Comparison of ENCODE assay signal across 7 mouse cellular contexts in genomic region chr17:84009194-84009593, GRCm38 (mm10).
DNase-seq lines count a peak whose midpoint lies in the region; ATAC-seq and TF ChIP-seq lines count a peak whose summit lies in the region.

No protein-coding gene starts in this region.

- peak; percentile 74; the same call in 1 of the 2 replicates for ATAC-seq in hindbrain, embryonic 14.5 days (ENCODE audit: low FRiP score)
- ATAC-seq in limb, embryonic 12.5 days (ENCODE audit: insufficient number of reproducible peaks, insufficient read depth, low FRiP score, low TSS enrichment, low read depth): no peak
- ATAC-seq in stomach, embryonic 15.5 days (ENCODE audit: insufficient read depth, low FRiP score, low read depth): peak; percentile 28; the same call in 1 of the 2 replicates

- no peaks in the 10 kb centered on the region for H3K36me3 ChIP-seq in E14TG2a.4 (ENCODE audit: insufficient read depth, low read length)
- no peaks in the 10 kb centered on the region for H3K36me3 ChIP-seq in hindbrain, embryonic 14.5 days (replicated peaks; ENCODE audit: control insufficient read depth, insufficient read depth)
- H3K36me3 ChIP-seq in limb, embryonic 12.5 days: no peaks in the 10 kb centered on the region
- H3K36me3 ChIP-seq in stomach, embryonic 15.5 days: no peaks in the 10 kb centered on the region

- H3K27me3 ChIP-seq in E14TG2a.4 (ENCODE audit: insufficient read depth, low read length): peaks cover 12% of the 10 kb centered on the region
- no peaks in the 10 kb centered on the region for H3K27me3 ChIP-seq in hindbrain, embryonic 14.5 days (ENCODE audit: control insufficient read depth, insufficient read depth, low read length)
- no peaks in the 10 kb centered on the region for H3K27me3 ChIP-seq in limb, embryonic 12.5 days
- no peaks in the 10 kb centered on the region for H3K27me3 ChIP-seq in stomach, embryonic 15.5 days (replicated peaks)

- H3K4me1 ChIP-seq in E14TG2a.4 (replicated peaks; ENCODE audit: low read depth, low read length): peaks cover 97% of the 10 kb centered on the region
- H3K4me1 ChIP-seq in hindbrain, embryonic 14.5 days (replicated peaks; ENCODE audit: control insufficient read depth, insufficient read depth, low read length): no peaks in the 10 kb centered on the region; the same call in 1 of the 2 replicates
- peaks cover 58% of the 10 kb centered on the region for H3K4me1 ChIP-seq in limb, embryonic 12.5 days (replicated peaks)
- H3K4me1 ChIP-seq in stomach, embryonic 15.5 days: 0 out of 2 replicates have a peak, but pooled peaks cover 3% of the 10 kb centered on the region

- WGBS in hindbrain, embryonic 14.5 days: 51% methylated on average over 8 of the region's 8 CpGs
- WGBS in limb, embryonic 12.5 days: 79% methylated on average over 8 of the region's 8 CpGs
- WGBS in stomach, embryonic 15.5 days: 80% methylated on average over 8 of the region's 8 CpGs

- no peaks in the 10 kb centered on the region for H3K9me3 ChIP-seq in E14TG2a.4 (ENCODE audit: low read length)
- no peaks in the 10 kb centered on the region for H3K9me3 ChIP-seq in hindbrain, embryonic 14.5 days (ENCODE audit: control insufficient read depth, low read length)
- no peaks in the 10 kb centered on the region for H3K9me3 ChIP-seq in limb, embryonic 12.5 days
- H3K9me3 ChIP-seq in stomach, embryonic 15.5 days: no peaks in the 10 kb centered on the region

- TF ChIP-seq CTCF in E14TG2a.4 (conservative IDR thresholded peaks at IDR 0.05; ENCODE audit: low read length): no peak
- TF ChIP-seq CTCF in brain, embryonic 14.5 days (IDR thresholded peaks at IDR 0.05; ENCODE audit: borderline replicate concordance, extremely low read depth, insufficient read depth, insufficient read length): no peak

- peak; percentile 81 for DNase-seq in brain, embryonic 14.5 days (ENCODE audit: low read depth)
- no peak for DNase-seq in hindbrain, embryonic 14.5 days (ENCODE audit: low spot score)
- DNase-seq in urinary bladder, adult 2 months (ENCODE audit: low spot score): no peak
- no peak for DNase-seq in adipocyte (ENCODE audit: low spot score)

- H3K4me3 ChIP-seq in E14TG2a.4 (replicated peaks; ENCODE audit: low read length): peak overlapping the region; percentile 61
- H3K4me3 ChIP-seq in hindbrain, embryonic 14.5 days (replicated peaks; ENCODE audit: low read length): no peak overlapping the region
- no peak overlapping the region for H3K4me3 ChIP-seq in limb, embryonic 12.5 days (replicated peaks)
- H3K4me3 ChIP-seq in stomach, embryonic 15.5 days (replicated peaks): no peak overlapping the region

- H3K4me2 ChIP-seq in hindbrain, embryonic 14.5 days (replicated peaks): no peak overlapping the region
- H3K4me2 ChIP-seq in limb, embryonic 12.5 days: no peak overlapping the region
- H3K4me2 ChIP-seq in stomach, embryonic 15.5 days: no peak overlapping the region

- no peak overlapping the region for H3K9ac ChIP-seq in hindbrain, embryonic 14.5 days
- H3K9ac ChIP-seq in limb, embryonic 12.5 days (replicated peaks): 0 out of 2 replicates have a peak overlapping the region, but pooled peaks have one; percentile 27
- H3K9ac ChIP-seq in stomach, embryonic 15.5 days: no peak overlapping the region

- peak overlapping the region; percentile 64 for H3K27ac ChIP-seq in hindbrain, embryonic 14.5 days
- peak overlapping the region; percentile 85 for H3K27ac ChIP-seq in limb, embryonic 12.5 days
- peak overlapping the region; percentile 33 for H3K27ac ChIP-seq in stomach, embryonic 15.5 days

- TF ChIP-seq POLR2A in brain, embryonic 14.5 days (IDR thresholded peaks at IDR 0.05; ENCODE audit: borderline replicate concordance, extremely low read depth, insufficient read depth, insufficient read length, poor library complexity, severe bottlenecking): no peak

Comparison
In these comparisons a context has a peak if more than half of its experiments do, and no peak if none do; other contexts are left out.
1. H3K27ac ChIP-seq: peak in every context shown above with its lines; median percentile 85 in limb, embryonic 12.5 days; 64 in hindbrain, embryonic 14.5 days; 33 in stomach, embryonic 15.5 days.